Comparison of ENCODE assay signal across 17 mouse cellular contexts in genomic region chr14:47133948-47134347, GRCm38 (mm10). TPM values are rescaled to one million over a fixed set of nuclear protein-coding genes. Genes with fewer than 3 reads are reported as not detected.
DNase-seq lines count a peak whose midpoint lies in the region; ATAC-seq and TF ChIP-seq lines count a peak whose summit lies in the region.
"Had no signal": no experiment of that assay in that cellular context is flagged by ENCODE, and none has a peak within 500 bp of the region (broad histone marks: within the 10 kb centered on the region; RNA-seq: fewer than 3 reads in every experiment).

No protein-coding gene starts in this region.

- TF ChIP-seq POLR2A in cerebellum, adult 2 months (IDR thresholded peaks at IDR 0.05; ENCODE audit: borderline replicate concordance, insufficient read depth, low read length) = no peak

- no peak overlapping the region for H3K4me3 ChIP-seq in intestine, embryonic 15.5 days (replicated peaks)
- H3K4me3 ChIP-seq in cerebellum, adult 2 months (replicated peaks; ENCODE audit: insufficient read depth, low read depth, low read length) = no peak overlapping the region
- H3K4me3 ChIP-seq: limb, embryonic 10.5 days had no signal

- H3K9me3 ChIP-seq in intestine, embryonic 15.5 days = no peaks in the 10 kb centered on the region
- H3K9me3 ChIP-seq: limb, embryonic 10.5 days had no signal

- no peak overlapping the region for H3K9ac ChIP-seq in intestine, embryonic 15.5 days
- H3K9ac ChIP-seq: liver, embryonic 14.5 days had no signal

- H3K27ac ChIP-seq in intestine, embryonic 15.5 days = no peak overlapping the region
- no peak overlapping the region for H3K27ac ChIP-seq in cerebellum, adult 2 months (ENCODE audit: insufficient read depth, low read length)
- H3K27ac ChIP-seq: limb, embryonic 10.5 days; liver, embryonic 14.5 days had no signal

- peak; percentile 26 for DNase-seq in testis, postnatal 10 days (ENCODE audit: low spot score)
- no peak for DNase-seq in testis, postnatal 14 days (ENCODE audit: low spot score)
- peak; percentile 37 for DNase-seq in adrenal gland, adult 8-10 months
- DNase-seq in cerebellum, adult 2 months = no peak
- no peak for DNase-seq in kidney, adult 8-10 months
- no peak for DNase-seq in cerebellum, postnatal 10 days
- DNase-seq: gastrocnemius, postnatal 10 days; heart, postnatal 4 days; layer of hippocampus, adult 9-11 months; lung, postnatal 36 days; retina, postnatal 1 day; thymus, adult 18-20 months had no signal

- peak; percentile 59 for ATAC-seq in intestine, embryonic 15.5 days
- ATAC-seq: forebrain, embryonic 14.5 days had no signal

- no peaks in the 10 kb centered on the region for H3K27me3 ChIP-seq in intestine, embryonic 15.5 days (replicated peaks)
- H3K27me3 ChIP-seq in cerebellum, adult 2 months (ENCODE audit: control insufficient read depth, insufficient read depth, low read length) = no peaks in the 10 kb centered on the region

- no peak overlapping the region for H3K4me2 ChIP-seq in intestine, embryonic 15.5 days (replicated peaks)
- H3K4me2 ChIP-seq: heart, embryonic 11.5 days had no signal

- TF ChIP-seq CTCF in cerebellum, adult 2 months (IDR thresholded peaks at IDR 0.05; ENCODE audit: borderline replicate concordance, insufficient read depth, low read depth, low read length) = no peak

- 0 out of 2 replicates have a peak, but pooled peaks cover 5% of the 10 kb centered on the region for H3K4me1 ChIP-seq in intestine, embryonic 15.5 days (replicated peaks)
- H3K4me1 ChIP-seq in cerebellum, adult 2 months (ENCODE audit: control insufficient read depth, insufficient read depth, low read length) = no peaks in the 10 kb centered on the region
- H3K4me1 ChIP-seq: limb, embryonic 10.5 days had no signal

- WGBS in intestine, embryonic 15.5 days = 43% methylated on average over 10 of the region's 10 CpGs
- WGBS in cerebellum, adult 2 months = 70% methylated on average over 10 of the region's 10 CpGs

- H3K36me3 ChIP-seq in intestine, embryonic 15.5 days = no peaks in the 10 kb centered on the region
- H3K36me3 ChIP-seq: limb, embryonic 10.5 days had no signal

RNA-seq across cellular contexts. Expression of gene Gch1, which starts 55.3 kb away (rescaled TPM):
- 10 to 100 TPM; 54.1 to 98.5 (median 75.2) TPM for total RNA-seq in adrenal gland, adult 8-10 months (2022)
- 10.4 and 11.1 TPM in 2 replicates for polyA plus RNA-seq in intestine, embryonic 15.5 days (2015; fragmentation: Nextera tagmentation; extraction: Ambion mirVana)
- polyA plus RNA-seq in cerebellum, adult 2 months (2012; rRNA removed) = 2.8 and 2.9 TPM in 2 replicates

Comparison
In these comparisons a context has a peak if more than half of its experiments do, and no peak if none do; other contexts are left out.
1. DNase-seq: peak in testis, postnatal 10 days (single experiment) and adrenal gland, adult 8-10 months (single experiment); none in testis, postnatal 14 days (single experiment), cerebellum, adult 2 months (0 of 2), kidney, adult 8-10 months (0 of 2) and cerebellum, postnatal 10 days (0 of 2).